Mouse (Mus musculus) liver, embryonic 14.5 days (tissue): ENCODE measurements around the gene Flt3l. TPM values are rescaled to one million over a fixed set of nuclear protein-coding genes. Genes with fewer than 3 reads are reported as not detected.
"Not testable (repeated sequence)": the region's sequence is repeated elsewhere in the genome, so short reads cannot be mapped to it uniquely, and the experiment has no call there.

Source experiments
- ATAC-seq: fragments of 200-750 bp; cut with Nextera tagmentation; 2 replicates; pipeline ENCODE4 v1.8.0; 2017; ENCODE audit warnings: moderate number of reproducible peaks, mild to moderate bottlenecking, moderate library complexity; ENCODE audit not compliant: insufficient read depth
- DNase-seq, 3 experiments: peaks; one replicate each; pipeline ENCODE4 v3.0.0-alpha.2; 2012 to 2013; ENCODE audit warnings: low read depth in 3 of 3, low spot score in 3 of 3
- H3K27ac ChIP-seq: fragments of 300-500 bp; sonication (generic); 2 replicates; pipeline ENCODE4 v1.5.1; 2014; ENCODE audit warnings: moderate library complexity, mild to moderate bottlenecking, control low read depth, inconsistent platforms
- H3K27me3 ChIP-seq: fragments of 300-500 bp; sonication (generic); 2 replicates; pipeline ENCODE4 v1.6.1; 2014; ENCODE audit warnings: mild to moderate bottlenecking, low read length, moderate library complexity; ENCODE audit not compliant: control insufficient read depth, insufficient read depth
- H3K36me3 ChIP-seq: fragments of 300-500 bp; sonication (generic); replicated peaks from 2 replicates; pipeline ENCODE4 v1.6.1; 2014; ENCODE audit warnings: low read depth; ENCODE audit not compliant: control insufficient read depth, insufficient read depth
- H3K4me1 ChIP-seq, 2 experiments: fragments of 200-500 bp in 1 of 2; fragments of 300-500 bp in 1 of 2; sonication (generic) in 1 of 2; replicated peaks; 2 replicates each; pipeline ENCODE4 v1.6.1; 2012 to 2014; ENCODE audit warnings: antibody characterized with exemption in 1 of 2, inconsistent platforms in 1 of 2, low read length in 1 of 2; ENCODE audit not compliant: control insufficient read depth in 2 of 2, insufficient read depth in 2 of 2
- H3K4me2 ChIP-seq: fragments of 300-500 bp; sonication (generic); 2 replicates; pipeline ENCODE4 v1.6.1; 2014; ENCODE audit warnings: low read depth, mild to moderate bottlenecking, control low read depth, moderate library complexity
- H3K4me3 ChIP-seq, 2 experiments: fragments of 200-500 bp in 1 of 2; fragments of 300-500 bp in 1 of 2; sonication (generic) in 1 of 2; 2 replicates each; pipeline ENCODE4 v1.5.1; 2012 to 2014; ENCODE audit warnings: low read depth in 2 of 2, low read length in 2 of 2, mild to moderate bottlenecking in 2 of 2, control low read depth in 1 of 2, inconsistent platforms in 1 of 2, moderate library complexity in 1 of 2; ENCODE audit not compliant: insufficient read depth in 1 of 2
- H3K9ac ChIP-seq: fragments of 300-500 bp; sonication (generic); replicated peaks from 2 replicates; pipeline ENCODE4 v1.6.1; 2014; ENCODE audit warnings: mild to moderate bottlenecking, control low read depth, moderate library complexity
- H3K9me3 ChIP-seq: fragments of 300-500 bp; sonication (generic); 2 replicates; pipeline ENCODE4 v1.6.1; 2016; ENCODE audit warnings: low read length, mixed read lengths; ENCODE audit not compliant: control insufficient read depth
- CTCF ChIP-seq: IDR thresholded peaks from 2 replicates; pipeline ENCODE4 v1.5.1; 2016; ENCODE audit warnings: antibody characterized with exemption, low read depth, control low read depth
- EP300 ChIP-seq: IDR thresholded peaks from 2 replicates; pipeline ENCODE4 v1.6.1; 2016; ENCODE audit warnings: antibody characterized with exemption, low read depth
- WGBS: fragments of 180-500 bp; shearing (Covaris S2); extraction: QIAGEN DNeasy Blood & Tissue Kit; methylation state at CpG from one replicate; pipeline ENCODE4 v1.1.7; 2014; ENCODE audit not compliant: insufficient replicate concordance; 5-methylcytosine and 5-hydroxymethylcytosine counted together
- polyA plus RNA-seq, 2 experiments: library from polyadenylated mRNA; depleted of rRNA in 1 of 2; stranded (reverse) in 1 of 2; unstranded in 1 of 2; fragments of >200 nt; fragmentation: Nextera tagmentation in 1 of 2; extraction: Ambion mirVana in 1 of 2; gene quantifications; 2 replicates each; pipeline versions ENCODE4 v1.2.1 to v1.2.3; 2012 to 2014

The Flt3l gene
- polyA plus RNA-seq, 2 experiments = 3.9 to 12.1 TPM

GRCm38 (mm10) chr7:45128624-45129246 is 7.5 kb downstream of the Flt3l start, which contains the start of gene Rpl13a:
Gene Rpl13a (minus strand): TSS chr7:45128761.
- Histone ChIP-seq H3K27ac (peak within 1 kb of the TSS; percentile 89), H3K4me2 (peak within 1 kb of the TSS; percentile 93), H3K4me1 (peaks cover 16 to 24% of the 10 kb centered on the region in 2 experiments), H3K9ac (peak within 1 kb of the TSS; percentile 94), H3K27me3 (no peaks in the 10 kb centered on the region), H3K4me3 (peak within 1 kb of the TSS; percentile 87 to 91), H3K36me3 (peaks cover 25% of the 10 kb centered on the region), H3K9me3 (no peaks in the 10 kb centered on the region)
- TF ChIP-seq CTCF (peak; percentile 90), EP300 (peak; percentile 4; the same call in 1 of the 2 replicates)
- ATAC-seq (peak; percentile 77), DNase-seq (peak; percentile 99)
- under 1% methylated on average over 48 of the region's 48 CpGs for WGBS

DNA sequence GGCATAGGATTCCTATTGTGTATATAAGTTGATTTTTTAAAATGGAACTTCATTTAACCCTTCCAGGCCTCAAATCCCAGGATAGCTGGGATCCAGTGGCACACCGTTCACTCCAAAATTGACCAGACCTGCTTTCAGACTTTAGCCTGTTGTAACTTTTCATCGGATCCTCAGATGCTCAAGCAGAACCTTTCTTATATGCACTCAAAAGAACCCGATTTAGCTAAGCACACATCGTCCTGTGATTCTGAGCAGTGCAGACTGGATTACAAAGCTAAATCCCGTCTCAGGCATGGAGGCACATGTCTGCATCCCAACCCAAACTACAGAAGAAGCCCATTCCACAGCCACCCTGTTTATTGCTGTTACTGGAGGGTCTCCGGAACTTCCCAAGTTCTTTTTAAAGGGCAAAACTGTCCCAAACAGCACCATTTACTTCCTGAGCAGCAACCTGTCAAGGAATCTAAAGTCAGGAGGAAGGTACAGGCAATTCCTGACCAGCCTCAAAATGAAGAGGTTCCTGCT is 8.5 kb downstream of the Flt3l start:
- H3K9me3 ChIP-seq = no peaks in the 10 kb centered on the region
- WGBS = under 1% methylated on average over 6 of the region's 6 CpGs
- peak overlapping the region; percentile 83 for H3K27ac ChIP-seq
- H3K36me3 ChIP-seq = peaks cover 28% of the 10 kb centered on the region
- H3K27me3 ChIP-seq = no peaks in the 10 kb centered on the region
- H3K4me1 ChIP-seq = peaks cover 23 to 28% of the 10 kb centered on the region in 2 experiments
- H3K9ac ChIP-seq = peak overlapping the region; percentile 94
- peak overlapping the region; percentile 85 for H3K4me2 ChIP-seq
- peak overlapping the region; percentile 87 to 91 for H3K4me3 ChIP-seq
- DNase-seq (no peak), ATAC-seq (no peak)
- TF ChIP-seq CTCF = no peak
- TF ChIP-seq EP300 = no peak

DNA sequence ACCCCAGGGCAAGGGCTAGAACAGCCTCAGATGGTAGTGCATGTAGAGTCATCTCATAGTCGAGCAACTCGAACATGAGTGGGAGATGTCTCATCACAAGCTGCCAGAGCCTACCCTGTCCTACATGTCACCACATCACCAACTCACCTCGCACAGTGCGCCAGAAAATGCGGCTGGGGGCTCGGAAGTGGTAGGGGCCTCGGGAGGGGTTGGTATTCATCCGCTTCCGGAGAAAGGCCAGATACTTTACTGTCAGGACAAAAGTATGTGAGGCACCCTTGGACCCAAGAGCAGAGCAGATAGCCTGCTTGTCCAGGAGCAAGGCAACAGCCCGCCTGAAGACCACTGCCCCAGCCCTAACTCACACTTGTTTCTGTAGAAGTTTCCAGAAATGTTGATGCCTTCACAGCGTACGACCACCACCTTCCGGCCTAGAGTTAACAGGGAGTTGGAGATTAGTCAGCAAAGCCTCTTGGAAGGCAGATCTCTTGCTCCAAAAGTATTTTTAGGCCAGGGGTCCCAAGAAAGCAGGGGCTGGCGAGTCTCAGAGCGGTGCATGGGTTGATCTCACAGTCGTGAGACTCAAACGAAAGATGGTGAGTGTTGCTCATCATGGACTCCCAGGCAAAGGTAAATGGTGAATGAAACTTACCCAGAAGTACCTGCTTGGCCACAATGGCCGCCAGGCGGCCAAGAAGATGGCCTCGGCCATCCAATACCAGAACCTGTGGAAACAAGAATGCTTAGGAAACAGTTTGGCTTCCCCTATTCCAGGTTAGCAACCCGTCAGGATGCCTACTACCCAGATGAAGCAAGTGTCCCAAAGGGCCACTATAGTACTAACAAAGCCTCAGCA is 9.2 kb downstream of the Flt3l start:
- Histone ChIP-seq H3K36me3 (peaks cover 35% of the 10 kb centered on the region), H3K27ac (peak overlapping the region; percentile 83), H3K9ac (peak overlapping the region; percentile 94), H3K4me2 (peak overlapping the region; percentile 85), H3K4me3 (peak overlapping the region; percentile 87 to 91), H3K27me3 (no peaks in the 10 kb centered on the region), H3K4me1 (peaks cover 23 to 31% of the 10 kb centered on the region in 2 experiments), H3K9me3 (no peaks in the 10 kb centered on the region)
- WGBS = 10% methylated on average over 21 of the region's 21 CpGs
- TF ChIP-seq EP300 (no peak), CTCF (no peak; the same call in 1 of the 2 replicates)
- DNase-seq (no peak), ATAC-seq (no peak)

DNA sequence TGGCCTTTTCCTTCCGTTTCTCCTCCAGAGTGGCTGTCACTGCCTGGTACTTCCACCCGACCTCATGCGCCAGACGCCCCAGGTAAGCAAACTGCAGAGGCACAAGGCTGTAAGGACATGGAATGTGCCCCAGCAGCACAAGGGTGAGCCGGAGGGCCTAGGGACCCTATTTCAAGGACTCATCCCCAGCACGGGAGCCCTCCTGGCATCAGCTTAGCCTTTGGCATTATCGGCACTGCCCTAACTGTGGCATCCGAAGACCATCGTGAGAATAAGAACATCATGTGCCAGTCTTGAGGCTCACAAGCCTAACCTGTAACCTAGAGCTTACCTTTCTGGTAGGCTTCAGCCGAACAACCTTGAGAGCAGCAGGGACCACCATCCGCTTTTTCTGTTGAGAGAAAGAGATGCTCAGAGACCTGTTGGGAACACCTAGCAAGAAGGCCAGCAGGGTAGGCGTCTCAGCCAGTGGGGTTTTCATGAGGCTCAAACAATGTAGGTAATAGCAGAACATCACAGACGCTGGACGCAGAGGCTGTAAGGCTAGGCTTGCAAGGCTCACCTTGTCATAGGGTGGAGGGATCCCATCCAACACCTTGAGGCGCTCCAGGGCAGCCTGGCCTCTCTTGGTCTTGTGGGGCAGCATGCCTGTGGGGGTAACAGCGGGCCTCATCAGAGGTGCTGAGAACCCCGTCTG is 9.9 kb downstream of the Flt3l start:
- Histone ChIP-seq H3K36me3 (peaks cover 43% of the 10 kb centered on the region), H3K9ac (peak overlapping the region; percentile 94), H3K4me3 (peak overlapping the region; percentile 87 to 91), H3K27me3 (no peaks in the 10 kb centered on the region), H3K4me1 (peaks cover 23 to 35% of the 10 kb centered on the region in 2 experiments), H3K9me3 (no peaks in the 10 kb centered on the region), H3K27ac (peak overlapping the region; percentile 83), H3K4me2 (peak overlapping the region; percentile 85)
- TF ChIP-seq EP300 = no peak
- TF ChIP-seq CTCF = no peak
- ATAC-seq (no peak), DNase-seq (no peak)
- 50% methylated on average over 17 of the region's 17 CpGs for WGBS

DNA sequence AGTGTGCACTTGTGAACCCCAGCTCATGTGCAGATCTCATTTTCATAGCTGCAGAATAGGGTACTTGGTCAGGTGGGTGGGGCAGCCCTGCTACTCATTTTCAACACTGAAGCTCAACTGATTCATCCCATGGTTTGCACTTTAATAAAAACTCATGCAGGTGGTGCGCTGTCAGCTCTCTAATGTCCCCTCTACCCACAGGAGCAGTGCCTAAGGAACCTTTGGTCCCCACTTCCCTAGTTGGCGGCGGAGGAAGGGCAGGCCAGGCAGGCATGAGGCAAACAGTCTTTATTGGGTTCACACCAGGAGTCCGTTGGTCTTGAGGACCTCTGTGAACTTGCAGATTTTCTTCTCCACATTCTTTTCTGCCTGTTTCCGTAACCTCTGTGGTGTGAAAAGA is 10.6 kb downstream of the Flt3l start:
- WGBS = 63% methylated on average over 5 of the region's 5 CpGs
- peak overlapping the region; percentile 83 for H3K27ac ChIP-seq
- peaks cover 49% of the 10 kb centered on the region for H3K36me3 ChIP-seq
- not testable (repeated sequence) for H3K9ac ChIP-seq, DNase-seq, H3K27me3 ChIP-seq, H3K9me3 ChIP-seq, ATAC-seq
- H3K4me2 ChIP-seq = peak overlapping the region; percentile 85
- peak overlapping the region in 1 of 2 experiments; percentile 91; a peak in 1 of 4 replicates for H3K4me3 ChIP-seq
- peaks cover 23 to 35% of the 10 kb centered on the region in 2 experiments for H3K4me1 ChIP-seq
